Mouse (Mus musculus): ENCODE measurements around the gene Cpb2.

- no peak for TF ChIP-seq CTCF (IDR thresholded peaks at IDR 0.05; ENCODE audit: borderline replicate concordance, control insufficient read depth, extremely low read depth, insufficient read depth, low read length, poor library complexity)
- no peak for TF ChIP-seq POLR2A (IDR thresholded peaks at IDR 0.05; ENCODE audit: control insufficient read depth, extremely low read depth, insufficient read depth, low read length, poor library complexity)
Observed at GRCm38 (mm10) chr14:75195530-75195929, 46.6 kb upstream of the Cpb2 start.

Measured in thymus, adult 2 months (tissue).